Mouse (Mus musculus) lung, postnatal 0 days (tissue): ENCODE results near the gene Gulp1. TPM values are rescaled to one million over a fixed set of nuclear protein-coding genes. Genes with fewer than 3 reads are reported as not detected.

ENCODE experiments used
- ATAC-seq: fragments of 200-750 bp; cut with Nextera tagmentation; 2 replicates; pipeline ENCODE4 v1.8.0; 2017; ENCODE audit warnings: moderate library complexity
- DNase-seq: peaks from one replicate; pipeline ENCODE4 v3.0.0-alpha.2; 2016; ENCODE audit warnings: low spot score
- H3K27ac ChIP-seq: fragments of 300-500 bp; sonication (generic); 2 replicates; pipeline ENCODE4 v1.5.1; 2014; ENCODE audit warnings: antibody characterized with exemption, mild to moderate bottlenecking, low read length, mixed read lengths
- H3K27me3 ChIP-seq: fragments of 300-500 bp; sonication (generic); replicated peaks from 2 replicates; pipeline ENCODE4 v1.6.1; 2014; ENCODE audit warnings: low read length, mixed read lengths; ENCODE audit not compliant: insufficient read depth
- H3K36me3 ChIP-seq: fragments of 300-500 bp; sonication (generic); 2 replicates; pipeline ENCODE4 v1.6.1; 2014; ENCODE audit warnings: low read length, mixed read lengths; ENCODE audit not compliant: insufficient read depth
- H3K4me1 ChIP-seq: fragments of 300-500 bp; sonication (generic); 2 replicates; pipeline ENCODE4 v1.6.1; 2014; ENCODE audit warnings: antibody characterized with exemption, low read depth, low read length, mixed read lengths; ENCODE audit not compliant: insufficient read depth
- H3K4me2 ChIP-seq: fragments of 300-500 bp; sonication (generic); replicated peaks from 2 replicates; pipeline ENCODE4 v1.6.1; 2014; ENCODE audit warnings: low read depth, mild to moderate bottlenecking, low read length, moderate library complexity, mixed read lengths
- H3K4me3 ChIP-seq: fragments of 300-500 bp; sonication (generic); 2 replicates; pipeline ENCODE4 v1.5.1; 2014; ENCODE audit warnings: low read depth, low read length
- H3K9ac ChIP-seq: fragments of 300-500 bp; sonication (generic); replicated peaks from 2 replicates; pipeline ENCODE4 v1.6.1; 2014; ENCODE audit warnings: low read depth, mild to moderate bottlenecking
- H3K9me3 ChIP-seq: fragments of 300-500 bp; sonication (generic); 2 replicates; pipeline ENCODE4 v1.6.1; 2016; ENCODE audit warnings: low read length, mixed read lengths
- CTCF ChIP-seq: IDR thresholded peaks from 2 replicates; pipeline ENCODE4 v1.5.1; 2016; ENCODE audit warnings: antibody characterized with exemption, mild to moderate bottlenecking
- EP300 ChIP-seq: IDR thresholded peaks from 2 replicates; pipeline ENCODE4 v1.6.1; 2016; ENCODE audit warnings: antibody characterized with exemption, mild to moderate bottlenecking, control low read depth
- WGBS: fragments of 180-500 bp; shearing (Covaris S2); extraction: QIAGEN DNeasy Blood & Tissue Kit; methylation state at CpG from one replicate; pipeline ENCODE4 v1.1.7; 2014; 5-methylcytosine and 5-hydroxymethylcytosine counted together
- polyA plus RNA-seq: library from polyadenylated mRNA; unstranded; fragments of >200 nt; fragmentation: Nextera tagmentation; extraction: Ambion mirVana; gene quantifications from 2 replicates; pipeline ENCODE4 v1.2.1, GENCODE M21; 2015

The Gulp1 gene
- polyA plus RNA-seq, 1 experiment from 2014 or later, result 19.0 TPM

GRCm38 (mm10) chr1:44682556-44682955, 131.2 kb downstream of the Gulp1 start:
- no peak overlapping the region for H3K9ac ChIP-seq
- H3K4me1 ChIP-seq, result no peaks in the 10 kb centered on the region
- WGBS, result 40% methylated on average over 2 of the region's 2 CpGs
- no peak for ATAC-seq
- DNase-seq, result no peak
- H3K36me3 ChIP-seq, result no peaks in the 10 kb centered on the region
- H3K27me3 ChIP-seq, result no peaks in the 10 kb centered on the region
- no peak overlapping the region for H3K4me2 ChIP-seq
- H3K4me3 ChIP-seq, result no peak overlapping the region
- no peak overlapping the region for H3K27ac ChIP-seq
- no peak for TF ChIP-seq CTCF
- TF ChIP-seq EP300, result no peak
- no peaks in the 10 kb centered on the region for H3K9me3 ChIP-seq

DNA sequence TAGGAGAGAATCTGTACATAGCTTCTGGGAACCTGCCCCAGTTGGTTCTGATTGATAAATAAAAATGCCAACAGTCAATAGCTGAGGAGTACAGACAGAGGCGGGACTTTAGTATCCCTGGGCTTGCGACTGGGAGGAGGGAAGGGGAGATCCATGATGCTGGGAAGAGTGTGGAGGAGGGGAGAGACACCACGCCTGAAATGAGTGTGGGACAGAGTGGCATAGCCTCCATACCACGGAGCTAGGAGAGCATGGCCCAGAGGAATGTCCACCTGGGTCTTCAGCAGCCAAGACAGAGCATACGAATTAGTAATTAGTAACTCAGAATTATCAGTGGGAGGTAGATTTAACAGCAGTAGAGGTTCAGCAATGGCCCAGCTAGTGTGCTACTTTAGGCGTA, 132.4 kb downstream of the Gulp1 start:
- H3K4me1 ChIP-seq, result no peaks in the 10 kb centered on the region
- H3K27me3 ChIP-seq, result no peaks in the 10 kb centered on the region
- no peak overlapping the region for H3K4me2 ChIP-seq
- ATAC-seq (no peak), DNase-seq (no peak)
- no peak overlapping the region for H3K27ac ChIP-seq
- TF ChIP-seq CTCF (no peak), EP300 (no peak)
- no peaks in the 10 kb centered on the region for H3K36me3 ChIP-seq
- no peaks in the 10 kb centered on the region for H3K9me3 ChIP-seq
- H3K4me3 ChIP-seq, result no peak overlapping the region
- WGBS, result 80% methylated on average over 6 of the region's 6 CpGs
- no peak overlapping the region for H3K9ac ChIP-seq

DNA sequence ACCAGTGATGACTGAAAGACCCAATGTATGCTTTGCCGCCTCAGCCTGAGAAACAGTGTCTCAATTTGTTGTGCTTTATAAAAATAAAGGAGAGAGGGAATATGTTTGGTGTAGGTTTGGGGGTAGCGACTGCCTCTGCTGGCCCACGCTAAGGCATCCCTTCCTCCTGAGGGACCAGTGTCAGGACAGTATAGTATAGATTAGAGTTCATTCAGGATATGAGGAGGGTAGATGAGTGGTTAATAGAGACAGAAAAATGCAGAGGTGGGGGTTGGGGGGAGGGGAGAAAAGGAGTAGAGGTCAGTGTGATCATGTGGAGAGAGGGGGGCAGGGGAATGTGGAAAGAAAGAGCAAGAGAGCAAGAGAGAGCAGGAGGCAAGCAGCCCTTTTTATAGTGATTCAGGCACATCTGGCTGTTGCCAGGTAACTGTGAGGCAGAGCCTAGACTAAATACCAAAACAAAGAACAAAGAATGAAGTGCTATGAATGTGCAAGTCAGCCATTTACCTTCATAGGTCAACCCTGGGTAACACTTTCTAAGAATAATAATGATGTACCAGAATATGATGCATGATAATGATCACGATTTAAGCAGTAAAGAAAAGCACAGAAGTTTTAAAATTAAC, 169.6 kb downstream of the Gulp1 start:
- Histone ChIP-seq H3K27ac (no peak overlapping the region), H3K27me3 (no peaks in the 10 kb centered on the region), H3K36me3 (no peaks in the 10 kb centered on the region), H3K9ac (no peak overlapping the region), H3K4me3 (no peak overlapping the region), H3K9me3 (no peaks in the 10 kb centered on the region), H3K4me1 (no peaks in the 10 kb centered on the region), H3K4me2 (no peak overlapping the region)
- ATAC-seq (no peak), DNase-seq (no peak)
- 70% methylated on average over 4 of the region's 4 CpGs for WGBS
- TF ChIP-seq EP300 (no peak), CTCF (no peak)

- no peak overlapping the region for H3K9ac ChIP-seq
- H3K27me3 ChIP-seq, result no peaks in the 10 kb centered on the region
- TF ChIP-seq CTCF (peak; percentile 61), EP300 (no peak)
- ATAC-seq, result no peak
- H3K4me3 ChIP-seq, result no peak overlapping the region
- H3K36me3 ChIP-seq, result no peaks in the 10 kb centered on the region
- no peak overlapping the region for H3K27ac ChIP-seq
- H3K9me3 ChIP-seq, result no peaks in the 10 kb centered on the region
- no peak overlapping the region for H3K4me2 ChIP-seq
- DNase-seq, result peak; percentile 67
- H3K4me1 ChIP-seq, result no peaks in the 10 kb centered on the region
Measured at GRCm38 (mm10) chr1:44741256-44741655, 189.9 kb downstream of the Gulp1 start.

DNA sequence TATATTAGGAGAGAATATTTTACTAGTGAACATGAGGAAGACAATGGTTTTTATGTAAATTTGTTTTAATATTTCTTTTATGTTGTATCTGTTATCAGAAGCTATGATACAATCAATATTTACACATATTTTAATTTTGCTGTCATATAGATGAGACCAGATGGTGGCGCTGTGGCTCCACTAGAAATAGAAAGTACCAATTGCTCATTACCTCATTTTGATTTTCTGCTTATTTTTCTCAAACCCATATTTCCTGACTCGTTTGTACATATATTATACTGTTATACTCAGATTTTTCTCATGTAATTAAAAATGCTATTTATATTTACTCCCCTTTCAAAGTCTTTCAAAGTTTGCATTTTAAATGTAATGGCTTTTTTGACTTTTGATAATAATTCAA, 194.4 kb downstream of the Gulp1 start:
- no peak for ATAC-seq
- DNase-seq, result peak; percentile 61
- no peaks in the 10 kb centered on the region for H3K4me1 ChIP-seq
- no peak overlapping the region for H3K27ac ChIP-seq
- H3K27me3 ChIP-seq, result no peaks in the 10 kb centered on the region
- no peaks in the 10 kb centered on the region for H3K9me3 ChIP-seq
- WGBS, result 3% methylated on average over 2 of the region's 2 CpGs
- H3K36me3 ChIP-seq, result no peaks in the 10 kb centered on the region
- H3K9ac ChIP-seq, result no peak overlapping the region
- TF ChIP-seq CTCF (peak; percentile 79), EP300 (no peak)
- no peak overlapping the region for H3K4me2 ChIP-seq
- H3K4me3 ChIP-seq, result no peak overlapping the region

DNA sequence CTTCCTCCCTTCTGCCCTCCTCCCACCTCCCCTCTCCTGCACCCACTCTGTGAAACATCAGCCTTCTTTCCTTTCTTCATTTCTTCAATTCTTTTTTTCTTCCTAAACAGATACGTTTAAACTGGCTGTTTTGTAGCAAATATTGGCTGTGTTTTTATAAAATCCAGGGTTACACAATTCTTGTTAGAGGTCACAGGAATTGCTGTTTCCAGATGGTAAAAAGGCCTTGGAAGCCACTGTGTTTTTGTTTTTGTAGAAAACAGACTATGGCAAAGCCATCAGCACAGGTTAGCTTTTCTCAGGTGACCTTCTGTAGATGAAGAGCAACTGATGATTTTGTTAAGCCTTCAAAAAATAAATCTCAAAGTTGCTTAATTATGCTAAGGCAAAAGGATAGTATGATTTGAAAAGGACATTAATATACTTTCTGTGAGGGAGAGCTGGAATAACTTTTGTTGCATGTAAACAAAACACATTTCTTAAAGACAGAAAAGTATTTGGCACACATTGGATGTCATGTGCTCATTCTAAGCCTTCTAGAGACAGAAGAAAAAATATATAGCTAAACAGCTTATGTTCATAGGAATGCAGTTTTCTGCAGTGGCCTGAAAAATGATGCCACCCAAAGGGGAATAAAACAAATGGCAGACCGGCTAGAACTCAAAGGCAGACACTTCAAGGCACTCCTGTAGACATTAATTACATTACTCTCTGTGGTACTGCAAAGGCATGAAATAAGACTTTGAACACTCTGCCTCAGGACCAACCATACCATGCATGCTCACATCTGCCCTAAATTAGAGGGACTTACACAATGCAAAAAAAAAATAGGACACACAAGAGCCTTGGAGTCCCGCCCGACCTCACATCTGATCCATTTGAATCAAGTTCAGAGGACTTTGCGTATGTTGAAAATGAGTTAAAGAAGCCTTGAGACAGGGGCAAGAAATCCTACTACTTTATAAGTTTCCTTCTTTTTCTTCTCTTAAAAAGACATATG, 199.7 kb downstream of the Gulp1 start:
- no peaks in the 10 kb centered on the region for H3K4me1 ChIP-seq
- WGBS, result 54% methylated on average over 5 of the region's 5 CpGs
- H3K27me3 ChIP-seq, result no peaks in the 10 kb centered on the region
- H3K27ac ChIP-seq, result no peak overlapping the region; the same call in 1 of the 2 replicates
- H3K4me3 ChIP-seq, result no peak overlapping the region
- no peaks in the 10 kb centered on the region for H3K9me3 ChIP-seq
- no peak for TF ChIP-seq CTCF
- no peak for TF ChIP-seq EP300
- H3K36me3 ChIP-seq, result no peaks in the 10 kb centered on the region
- no peak for ATAC-seq
- peak; percentile 50 for DNase-seq
- no peak overlapping the region for H3K9ac ChIP-seq
- no peak overlapping the region for H3K4me2 ChIP-seq
